Mouse (Mus musculus) forebrain, embryonic 12.5 days (tissue): ENCODE measurements at regions not wholly inside any gene's neighbourhood (a gene's known extent, or its start where the extent isn't known, plus 50 kb on each side); places are given as distances from the start of the nearest gene placed in this dataset.
A peak's percentile ranks its signal among the peaks of the same experiment; 100 is the strongest.

ENCODE experiments used
- ATAC-seq: fragments of 200-750 bp; cut with Nextera tagmentation; 2 replicates; pipeline ENCODE4 v1.8.0; 2017; ENCODE audit warnings: moderate TSS enrichment; ENCODE audit not compliant: low FRiP score
- H3K27ac ChIP-seq: fragments of 300-500 bp; sonication (generic); 2 replicates; pipeline ENCODE4 v1.5.1; 2016; ENCODE audit warnings: mild to moderate bottlenecking
- H3K27me3 ChIP-seq: fragments of 300-500 bp; sonication (generic); 2 replicates; pipeline ENCODE4 v1.6.1; 2016; ENCODE audit warnings: mild to moderate bottlenecking
- H3K36me3 ChIP-seq: fragments of 300-500 bp; sonication (generic); replicated peaks from 2 replicates; pipeline ENCODE4 v1.6.1; 2016; ENCODE audit warnings: mild to moderate bottlenecking
- H3K4me1 ChIP-seq: fragments of 300-500 bp; sonication (generic); 2 replicates; pipeline ENCODE4 v1.6.1; 2016
- H3K4me2 ChIP-seq: fragments of 300-500 bp; sonication (generic); 2 replicates; pipeline ENCODE4 v1.6.1; 2016; ENCODE audit warnings: mild to moderate bottlenecking, moderate library complexity
- H3K4me3 ChIP-seq: fragments of 300-500 bp; sonication (generic); replicated peaks from 2 replicates; pipeline ENCODE4 v1.5.1; 2016; ENCODE audit warnings: mild to moderate bottlenecking
- H3K9ac ChIP-seq: fragments of 300-500 bp; sonication (generic); 2 replicates; pipeline ENCODE4 v1.6.1; 2016; ENCODE audit warnings: mild to moderate bottlenecking
- H3K9me3 ChIP-seq: fragments of 300-500 bp; sonication (generic); 2 replicates; pipeline ENCODE4 v1.6.1; 2016
- whole genome bisulfite sequencing: fragments of 180-500 bp; shearing (Covaris S2); methylation state at CpG from one replicate; pipeline ENCODE4 v1.1.7; 2016; 5-methylcytosine and 5-hydroxymethylcytosine counted together

GRCm38 (mm10) chr13:44567696-44568095 lies 161.6 kb upstream of the Jarid2 start:
- H3K4me1 ChIP-seq: peaks cover 6% of the 10 kb centered on the region
- no peak overlapping the region for H3K9ac ChIP-seq
- 83% methylated on average over 2 of the region's 2 CpGs for WGBS
- no peaks in the 10 kb centered on the region for H3K9me3 ChIP-seq
- ATAC-seq: no peak
- H3K4me2 ChIP-seq: no peak overlapping the region
- no peaks in the 10 kb centered on the region for H3K27me3 ChIP-seq
- no peak overlapping the region for H3K27ac ChIP-seq
- H3K36me3 ChIP-seq: no peaks in the 10 kb centered on the region
- H3K4me3 ChIP-seq: no peak overlapping the region

- H3K4me2 ChIP-seq: no peak overlapping the region
- no peaks in the 10 kb centered on the region for H3K36me3 ChIP-seq
- no peaks in the 10 kb centered on the region for H3K9me3 ChIP-seq
- no peak overlapping the region for H3K9ac ChIP-seq
- ATAC-seq: no peak
- peaks cover 6% of the 10 kb centered on the region for H3K4me1 ChIP-seq
- no peak overlapping the region for H3K27ac ChIP-seq
- no peak overlapping the region for H3K4me3 ChIP-seq
- no peaks in the 10 kb centered on the region for H3K27me3 ChIP-seq
- 88% methylated on average over 3 of the region's 3 CpGs for WGBS
These were observed 160.0 kb upstream of the Jarid2 start for GRCm38 (mm10) chr13:44569241-44569778.

- H3K27ac ChIP-seq: no peak overlapping the region
- H3K4me1 ChIP-seq: no peaks in the 10 kb centered on the region
- no peak overlapping the region for H3K9ac ChIP-seq
- no peaks in the 10 kb centered on the region for H3K9me3 ChIP-seq
- H3K4me3 ChIP-seq: no peak overlapping the region
- WGBS: 11% methylated on average over 7 of the region's 7 CpGs
- H3K4me2 ChIP-seq: no peak overlapping the region
- no peaks in the 10 kb centered on the region for H3K27me3 ChIP-seq
- ATAC-seq: no peak
- H3K36me3 ChIP-seq: no peaks in the 10 kb centered on the region
These were observed 155.8 kb upstream of the Jarid2 start for GRCm38 (mm10) chr13:44573463-44573862.

GRCm38 (mm10) chr13:44579215-44579614 lies 150.1 kb upstream of the Jarid2 start:
- H3K9me3 ChIP-seq: peaks cover 7% of the 10 kb centered on the region; the same call in 1 of the 2 replicates
- no peak overlapping the region for H3K4me3 ChIP-seq
- H3K4me2 ChIP-seq: no peak overlapping the region
- peaks cover 32% of the 10 kb centered on the region for H3K4me1 ChIP-seq
- no peak for ATAC-seq
- H3K9ac ChIP-seq: no peak overlapping the region
- 0 out of 2 replicates have a peak, but pooled peaks cover 4% of the 10 kb centered on the region for H3K27me3 ChIP-seq
- H3K36me3 ChIP-seq: no peaks in the 10 kb centered on the region
- 95% methylated on average over 5 of the region's 5 CpGs for WGBS
- no peak overlapping the region for H3K27ac ChIP-seq

GRCm38 (mm10) chr13:44580156-44580736 lies 149.0 kb upstream of the Jarid2 start:
- Histone ChIP-seq H3K27me3 (0 out of 2 replicates have a peak, but pooled peaks cover 4% of the 10 kb centered on the region), H3K9me3 (peaks cover 7% of the 10 kb centered on the region; the same call in 1 of the 2 replicates), H3K4me3 (no peak overlapping the region), H3K4me1 (peaks cover 36% of the 10 kb centered on the region), H3K4me2 (peak overlapping the region; percentile 25), H3K27ac (no peak overlapping the region), H3K36me3 (no peaks in the 10 kb centered on the region), H3K9ac (no peak overlapping the region)
- ATAC-seq: no peak
- WGBS: 22% methylated on average over 15 of the region's 15 CpGs

GRCm38 (mm10) chr13:44580767-44581166 lies 148.5 kb upstream of the Jarid2 start:
- Histone ChIP-seq H3K9me3 (peaks cover 7% of the 10 kb centered on the region; the same call in 1 of the 2 replicates), H3K9ac (no peak overlapping the region), H3K4me2 (0 out of 2 replicates have a peak overlapping the region, but pooled peaks have one; percentile 25), H3K27ac (no peak overlapping the region), H3K27me3 (0 out of 2 replicates have a peak, but pooled peaks cover 4% of the 10 kb centered on the region), H3K36me3 (no peaks in the 10 kb centered on the region), H3K4me3 (no peak overlapping the region), H3K4me1 (peaks cover 36% of the 10 kb centered on the region)
- WGBS: 34% methylated on average over 9 of the region's 9 CpGs
- no peak for ATAC-seq

- Histone ChIP-seq H3K36me3 (no peaks in the 10 kb centered on the region), H3K27ac (no peak overlapping the region), H3K4me3 (peak overlapping the region; percentile 8; the same call in 1 of the 2 replicates), H3K9ac (no peak overlapping the region), H3K4me1 (peaks cover 36% of the 10 kb centered on the region), H3K9me3 (peaks cover 7% of the 10 kb centered on the region; the same call in 1 of the 2 replicates), H3K27me3 (0 out of 2 replicates have a peak, but pooled peaks cover 4% of the 10 kb centered on the region), H3K4me2 (peak overlapping the region; percentile 45)
- 15% methylated on average over 23 of the region's 23 CpGs for WGBS
- no peak for ATAC-seq
These were observed 147.1 kb upstream of the Jarid2 start for GRCm38 (mm10) chr13:44581947-44582766.

GRCm38 (mm10) chr13:44582767-44583085 lies 146.5 kb upstream of the Jarid2 start:
- H3K27me3 ChIP-seq: 0 out of 2 replicates have a peak, but pooled peaks cover 4% of the 10 kb centered on the region
- 19% methylated on average over 2 of the region's 2 CpGs for WGBS
- H3K27ac ChIP-seq: no peak overlapping the region
- H3K9ac ChIP-seq: no peak overlapping the region
- no peak overlapping the region for H3K4me3 ChIP-seq
- peaks cover 36% of the 10 kb centered on the region for H3K4me1 ChIP-seq
- no peak for ATAC-seq
- H3K4me2 ChIP-seq: peak overlapping the region; percentile 45
- H3K9me3 ChIP-seq: peaks cover 7% of the 10 kb centered on the region; the same call in 1 of the 2 replicates
- H3K36me3 ChIP-seq: no peaks in the 10 kb centered on the region

GRCm38 (mm10) chr13:44583614-44584013 lies 145.7 kb upstream of the Jarid2 start:
- no peak overlapping the region for H3K9ac ChIP-seq
- no peak for ATAC-seq
- WGBS: 71% methylated on average over 5 of the region's 5 CpGs
- peaks cover 7% of the 10 kb centered on the region; the same call in 1 of the 2 replicates for H3K9me3 ChIP-seq
- H3K27me3 ChIP-seq: 0 out of 2 replicates have a peak, but pooled peaks cover 4% of the 10 kb centered on the region
- H3K4me1 ChIP-seq: peaks cover 36% of the 10 kb centered on the region
- no peaks in the 10 kb centered on the region for H3K36me3 ChIP-seq
- no peak overlapping the region for H3K27ac ChIP-seq
- no peak overlapping the region for H3K4me3 ChIP-seq
- no peak overlapping the region for H3K4me2 ChIP-seq

- Histone ChIP-seq H3K36me3 (no peaks in the 10 kb centered on the region), H3K9ac (no peak overlapping the region), H3K4me2 (no peak overlapping the region), H3K27me3 (0 out of 2 replicates have a peak, but pooled peaks cover 4% of the 10 kb centered on the region), H3K9me3 (peaks cover 2% of the 10 kb centered on the region; the same call in 1 of the 2 replicates), H3K4me3 (no peak overlapping the region), H3K4me1 (peaks cover 36% of the 10 kb centered on the region), H3K27ac (no peak overlapping the region)
- no peak for ATAC-seq
- 31% methylated on average over 8 of the region's 8 CpGs for WGBS
These were observed 145.1 kb upstream of the Jarid2 start for GRCm38 (mm10) chr13:44584151-44584550.

GRCm38 (mm10) chr13:44584551-44584950 lies 144.7 kb upstream of the Jarid2 start:
- Histone ChIP-seq H3K4me3 (no peak overlapping the region), H3K4me1 (peaks cover 36% of the 10 kb centered on the region), H3K36me3 (no peaks in the 10 kb centered on the region), H3K4me2 (no peak overlapping the region), H3K27me3 (0 out of 2 replicates have a peak, but pooled peaks cover 4% of the 10 kb centered on the region), H3K9me3 (no peaks in the 10 kb centered on the region), H3K9ac (no peak overlapping the region), H3K27ac (no peak overlapping the region)
- ATAC-seq: no peak
- WGBS: 47% methylated on average over 4 of the region's 4 CpGs

- Histone ChIP-seq H3K4me1 (peaks cover 10% of the 10 kb centered on the region), H3K27me3 (0 out of 2 replicates have a peak, but pooled peaks cover 4% of the 10 kb centered on the region), H3K27ac (no peak overlapping the region), H3K4me3 (no peak overlapping the region), H3K4me2 (no peak overlapping the region), H3K9ac (no peak overlapping the region), H3K36me3 (no peaks in the 10 kb centered on the region), H3K9me3 (no peaks in the 10 kb centered on the region)
- 84% methylated on average over 4 of the region's 4 CpGs for WGBS
- no peak for ATAC-seq
These were observed 141.4 kb upstream of the Jarid2 start for GRCm38 (mm10) chr13:44587846-44588245.
